Comparison of ENCODE assay signal across 1 mouse cellular context in the genomic region with DNA sequence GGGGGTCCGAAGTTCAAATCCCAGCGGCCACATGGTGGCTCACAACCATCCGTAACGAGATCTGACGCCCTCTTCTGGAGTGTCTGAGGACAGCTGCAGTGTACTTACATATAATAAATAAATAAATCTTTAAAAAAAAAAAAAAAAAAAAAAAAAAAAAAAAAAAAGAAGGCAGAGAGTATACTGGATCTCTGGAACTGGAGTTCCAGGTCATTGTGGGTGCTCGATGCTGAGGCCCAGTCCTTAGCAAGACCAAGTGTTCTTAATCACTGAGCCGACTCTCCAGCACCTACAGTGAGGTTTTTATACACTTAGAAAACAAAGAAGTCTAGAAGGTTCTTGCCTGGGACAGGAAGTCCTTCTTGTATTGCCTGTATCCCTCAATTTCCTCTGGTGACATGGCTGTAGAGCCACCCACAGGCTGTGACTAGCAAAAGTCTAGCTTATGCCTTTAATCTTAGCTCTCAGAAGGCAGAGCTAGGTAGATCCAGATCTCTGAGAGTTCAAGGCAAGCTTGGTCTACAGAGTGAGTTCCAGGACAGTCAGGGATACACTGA. TPM values are rescaled to one million over a fixed set of nuclear protein-coding genes. Genes with fewer than 3 reads are reported as not detected.
"Had no signal": no experiment of that assay in that cellular context is flagged by ENCODE, and none has a peak within 500 bp of the region (broad histone marks: within the 10 kb centered on the region; RNA-seq: fewer than 3 reads in every experiment).

No protein-coding gene starts in this region.

RNA-seq across cellular contexts. Expression of a gene that starts 32.3 kb away (rescaled TPM):
- total RNA-seq: neutrophil, adult 5-6 weeks had no signal
